Mouse (Mus musculus) heart, embryonic 15.5 days (tissue): ENCODE measurements at regions not wholly inside any gene's neighbourhood (a gene's known extent, or its start where the extent isn't known, plus 50 kb on each side); places are given as distances from the start of the nearest gene placed in this dataset.

Source experiments
- ATAC-seq: fragments of 200-750 bp; cut with Nextera tagmentation; replicated peaks from 2 replicates; pipeline ENCODE4 v1.8.0; 2017; ENCODE audit warnings: low read depth, moderate TSS enrichment; ENCODE audit not compliant: insufficient number of reproducible peaks, insufficient read depth, low FRiP score
- H3K27ac ChIP-seq: fragments of 300-500 bp; sonication (generic); 2 replicates; pipeline ENCODE4 v1.5.1; 2015; ENCODE audit warnings: mild to moderate bottlenecking, inconsistent platforms
- H3K27me3 ChIP-seq: fragments of 300-500 bp; sonication (generic); 2 replicates; pipeline ENCODE4 v1.6.1; 2015; ENCODE audit warnings: inconsistent platforms
- H3K36me3 ChIP-seq: fragments of 300-500 bp; sonication (generic); 2 replicates; pipeline ENCODE4 v1.6.1; 2015; ENCODE audit warnings: mild to moderate bottlenecking, inconsistent platforms
- H3K4me1 ChIP-seq: fragments of 300-500 bp; sonication (generic); replicated peaks from 2 replicates; pipeline ENCODE4 v1.6.1; 2015; ENCODE audit warnings: inconsistent platforms
- H3K4me2 ChIP-seq: fragments of 300-500 bp; sonication (generic); 2 replicates; pipeline ENCODE4 v1.6.1; 2015; ENCODE audit warnings: inconsistent platforms, mild to moderate bottlenecking, moderate library complexity
- H3K4me3 ChIP-seq: fragments of 300-500 bp; sonication (generic); 2 replicates; pipeline ENCODE4 v1.5.1; 2015; ENCODE audit warnings: mild to moderate bottlenecking, inconsistent platforms
- H3K9ac ChIP-seq: fragments of 300-500 bp; sonication (generic); 2 replicates; pipeline ENCODE4 v1.6.1; 2015; ENCODE audit warnings: mild to moderate bottlenecking, inconsistent platforms
- H3K9me3 ChIP-seq: fragments of 300-500 bp; sonication (generic); replicated peaks from 2 replicates; pipeline ENCODE4 v1.6.1; 2016; ENCODE audit warnings: inconsistent platforms
- WGBS: fragments of 180-500 bp; shearing (Covaris S2); methylation state at CpG from one replicate; pipeline ENCODE4 v1.1.7; 2015; ENCODE audit warnings: mixed read lengths; 5-methylcytosine and 5-hydroxymethylcytosine counted together

DNA sequence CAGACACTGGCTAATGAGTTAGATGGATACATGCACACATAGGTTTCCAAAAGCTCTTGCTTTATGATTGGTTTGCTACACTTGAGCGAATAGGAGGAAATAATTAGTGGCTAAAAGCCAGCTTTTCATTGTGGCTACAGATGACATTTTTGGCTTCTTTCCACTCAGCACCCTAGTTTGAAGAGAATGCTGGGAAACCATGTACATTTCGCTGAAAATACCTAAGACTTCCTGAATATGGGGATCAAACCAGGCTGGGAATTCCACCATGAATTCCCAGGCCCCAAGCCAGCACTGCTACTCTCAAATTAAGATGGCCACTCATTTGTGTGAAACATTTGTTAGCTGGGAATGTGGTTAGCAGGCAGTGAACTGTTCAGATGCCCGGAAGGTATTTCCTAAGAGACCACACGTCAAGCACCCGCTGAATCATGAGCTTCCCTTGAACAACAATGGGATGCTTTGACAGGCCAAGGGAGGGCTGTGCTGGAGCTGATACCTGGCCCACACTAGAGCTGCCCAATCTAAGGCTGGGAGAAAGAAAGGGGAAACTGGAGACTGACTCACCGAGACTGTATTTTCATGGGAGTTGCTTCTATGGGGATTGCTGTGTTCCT, 195.5 kb downstream of the Foxa2 start:
- H3K27me3 ChIP-seq: no peaks in the 10 kb centered on the region
- no peak overlapping the region for H3K4me3 ChIP-seq
- no peaks in the 10 kb centered on the region for H3K9me3 ChIP-seq
- no peak overlapping the region for H3K9ac ChIP-seq
- H3K4me2 ChIP-seq: no peak overlapping the region
- H3K4me1 ChIP-seq: no peaks in the 10 kb centered on the region
- no peak for ATAC-seq
- WGBS: 68% methylated on average over 6 of the region's 6 CpGs
- no peak overlapping the region for H3K27ac ChIP-seq
- H3K36me3 ChIP-seq: no peaks in the 10 kb centered on the region

DNA sequence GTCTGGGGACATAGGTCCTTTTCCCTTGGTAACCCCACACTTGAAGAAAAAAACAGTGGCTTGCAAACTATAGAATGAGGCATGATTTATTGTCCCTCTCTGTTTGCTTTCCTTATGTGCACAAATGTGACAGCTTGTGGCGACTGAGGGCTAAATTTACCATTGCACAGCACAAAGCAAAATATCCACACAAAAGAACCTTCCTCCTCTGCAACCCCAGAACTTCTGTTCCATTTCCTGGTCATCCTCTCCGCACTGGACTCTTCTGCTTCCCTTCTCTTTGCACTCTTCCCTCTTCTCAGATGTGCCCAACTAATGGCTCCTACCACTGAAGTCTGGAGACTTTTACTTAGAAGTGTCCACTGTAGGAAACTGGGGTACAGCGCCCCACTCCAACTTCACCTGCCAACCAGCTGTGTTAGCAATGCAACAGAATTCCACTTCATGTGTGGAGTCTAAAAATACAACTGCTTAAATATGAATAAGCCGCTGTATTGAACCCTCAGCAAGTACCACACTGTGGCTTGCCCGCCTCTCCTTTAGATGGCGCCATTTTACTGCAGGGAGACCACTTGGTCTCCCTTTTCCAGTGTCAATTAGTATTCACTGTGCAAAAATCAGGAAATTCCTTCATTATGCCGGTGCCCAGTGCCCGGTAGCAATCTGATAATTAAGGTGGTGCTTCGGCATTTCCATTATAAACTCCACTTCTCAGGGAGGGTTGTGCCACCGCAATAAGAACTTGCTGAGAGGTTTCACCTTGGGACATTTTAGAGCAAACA, 199.6 kb downstream of the Foxa2 start:
- no peaks in the 10 kb centered on the region for H3K9me3 ChIP-seq
- H3K4me3 ChIP-seq: no peak overlapping the region
- H3K4me2 ChIP-seq: no peak overlapping the region
- H3K4me1 ChIP-seq: no peaks in the 10 kb centered on the region
- no peaks in the 10 kb centered on the region for H3K27me3 ChIP-seq
- H3K36me3 ChIP-seq: no peaks in the 10 kb centered on the region
- ATAC-seq: no peak
- H3K27ac ChIP-seq: no peak overlapping the region
- H3K9ac ChIP-seq: no peak overlapping the region
- WGBS: 25% methylated on average over 10 of the region's 10 CpGs

- Histone ChIP-seq H3K4me2 (no peak overlapping the region), H3K9me3 (no peaks in the 10 kb centered on the region), H3K9ac (no peak overlapping the region), H3K4me3 (no peak overlapping the region), H3K36me3 (no peaks in the 10 kb centered on the region), H3K27me3 (no peaks in the 10 kb centered on the region), H3K27ac (no peak overlapping the region), H3K4me1 (no peaks in the 10 kb centered on the region)
- ATAC-seq: no peak
- 67% methylated on average over 1 of the region's 1 CpGs for WGBS
Measured at GRCm38 (mm10) chr2:147845256-147845655, 201.5 kb downstream of the Foxa2 start.

- Histone ChIP-seq H3K4me3 (no peak overlapping the region), H3K4me2 (no peak overlapping the region), H3K27me3 (no peaks in the 10 kb centered on the region), H3K27ac (no peak overlapping the region), H3K4me1 (no peaks in the 10 kb centered on the region), H3K9me3 (no peaks in the 10 kb centered on the region), H3K9ac (no peak overlapping the region), H3K36me3 (no peaks in the 10 kb centered on the region)
- ATAC-seq: no peak
- 82% methylated on average over 5 of the region's 5 CpGs for WGBS
Measured at GRCm38 (mm10) chr2:147840936-147841335, 205.8 kb downstream of the Foxa2 start.

DNA sequence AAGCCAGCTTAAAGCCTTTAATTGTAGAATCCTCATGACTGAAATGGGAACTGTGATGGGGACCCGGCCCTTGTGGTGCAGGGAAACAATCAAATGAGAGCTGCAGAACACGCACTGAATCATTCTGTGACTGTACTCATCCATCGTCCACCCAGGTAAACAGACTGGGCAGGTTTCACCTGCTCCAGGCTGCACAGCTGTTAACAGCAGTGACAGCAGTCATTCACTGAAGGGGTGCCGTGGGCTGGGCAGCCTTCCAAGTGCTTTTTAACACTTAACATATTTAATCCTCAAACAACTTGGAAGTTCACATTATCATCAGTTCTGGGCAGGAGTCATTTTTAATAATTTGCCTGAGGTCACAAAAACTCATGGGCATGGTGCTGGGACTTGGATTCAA, 208.2 kb downstream of the Foxa2 start:
- Histone ChIP-seq H3K9ac (no peak overlapping the region), H3K27ac (no peak overlapping the region), H3K9me3 (no peaks in the 10 kb centered on the region), H3K4me2 (no peak overlapping the region), H3K27me3 (no peaks in the 10 kb centered on the region), H3K4me3 (no peak overlapping the region), H3K4me1 (no peaks in the 10 kb centered on the region), H3K36me3 (no peaks in the 10 kb centered on the region)
- ATAC-seq: no peak
- 65% methylated on average over 4 of the region's 4 CpGs for WGBS

DNA sequence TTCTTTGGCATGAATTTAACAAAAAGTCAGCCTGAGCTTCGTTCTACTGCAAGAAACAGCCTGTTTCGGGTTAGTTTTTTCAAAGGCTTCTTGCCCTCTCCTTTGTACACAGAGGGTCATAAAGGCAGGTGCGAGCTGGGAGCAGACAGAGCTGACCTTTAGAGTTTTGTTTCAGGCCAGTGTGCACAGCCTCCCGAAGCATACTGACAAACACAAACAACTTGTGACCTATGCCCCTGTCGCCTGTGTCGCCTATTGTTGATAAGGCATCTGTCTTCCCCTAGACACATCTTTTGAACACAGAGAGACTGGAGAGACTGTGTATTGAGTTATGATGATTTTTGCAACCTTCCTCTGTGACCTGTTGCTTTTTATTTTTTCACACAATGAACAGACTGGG, 216.2 kb downstream of the Foxa2 start:
- no peaks in the 10 kb centered on the region for H3K9me3 ChIP-seq
- no peak overlapping the region for H3K27ac ChIP-seq
- H3K36me3 ChIP-seq: no peaks in the 10 kb centered on the region
- 51% methylated on average over 6 of the region's 6 CpGs for WGBS
- H3K9ac ChIP-seq: no peak overlapping the region
- H3K4me1 ChIP-seq: no peaks in the 10 kb centered on the region
- H3K4me2 ChIP-seq: no peak overlapping the region
- no peaks in the 10 kb centered on the region for H3K27me3 ChIP-seq
- no peak overlapping the region for H3K4me3 ChIP-seq
- no peak for ATAC-seq

- Histone ChIP-seq H3K9ac (no peak overlapping the region), H3K4me1 (no peaks in the 10 kb centered on the region), H3K4me2 (no peak overlapping the region), H3K27me3 (no peaks in the 10 kb centered on the region), H3K4me3 (no peak overlapping the region), H3K9me3 (no peaks in the 10 kb centered on the region), H3K27ac (no peak overlapping the region), H3K36me3 (no peaks in the 10 kb centered on the region)
- no peak for ATAC-seq
- 68% methylated on average over 3 of the region's 3 CpGs for WGBS
Measured at GRCm38 (mm10) chr2:147816951-147817350, 229.8 kb downstream of the Foxa2 start.

DNA sequence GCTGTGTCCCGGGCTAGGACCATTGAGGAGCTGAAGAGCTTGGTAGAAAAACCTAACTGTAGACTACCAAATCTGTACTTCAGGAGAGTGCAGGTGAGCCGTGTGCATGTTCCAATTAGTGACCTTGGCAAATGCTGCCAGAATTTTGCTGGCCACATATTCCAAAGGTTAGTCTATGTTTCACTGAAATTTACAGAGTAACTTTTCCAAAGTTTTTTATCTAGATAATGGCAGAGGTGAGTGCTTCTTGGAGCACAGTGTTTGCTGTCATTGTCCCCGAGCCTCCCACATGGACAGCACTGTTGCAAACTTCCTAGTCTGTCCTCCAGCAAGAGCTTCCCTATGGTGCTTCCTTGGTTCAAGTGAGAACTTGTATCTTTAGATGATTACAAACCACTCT, 232.5 kb downstream of the Foxa2 start:
- no peak for ATAC-seq
- no peaks in the 10 kb centered on the region for H3K9me3 ChIP-seq
- H3K27me3 ChIP-seq: 0 out of 2 replicates have a peak, but pooled peaks cover under 1% of the 10 kb centered on the region
- H3K27ac ChIP-seq: no peak overlapping the region
- H3K4me1 ChIP-seq: no peaks in the 10 kb centered on the region
- H3K36me3 ChIP-seq: no peaks in the 10 kb centered on the region
- H3K4me2 ChIP-seq: no peak overlapping the region
- H3K9ac ChIP-seq: no peak overlapping the region
- H3K4me3 ChIP-seq: no peak overlapping the region
- 69% methylated on average over 3 of the region's 3 CpGs for WGBS

DNA sequence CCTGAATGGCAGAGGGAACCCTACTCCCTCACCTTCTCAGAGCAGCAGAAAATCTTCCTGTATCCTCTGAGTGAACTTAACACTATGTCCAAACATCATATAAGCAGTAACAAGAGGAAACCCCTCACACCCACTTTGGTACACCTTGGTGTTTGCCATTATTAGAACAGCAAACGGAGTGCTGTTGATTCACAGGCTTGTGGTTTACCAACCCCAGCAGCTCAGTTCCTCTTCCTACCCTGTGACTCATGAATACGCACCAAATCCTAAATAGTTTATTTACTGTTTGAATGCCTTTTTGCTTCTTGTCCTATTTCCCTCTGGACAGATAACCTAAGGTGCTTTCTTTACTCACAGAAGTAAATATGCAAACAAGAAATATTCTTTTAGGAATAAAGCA, 233.3 kb downstream of the Foxa2 start:
- Histone ChIP-seq H3K27ac (no peak overlapping the region), H3K4me1 (no peaks in the 10 kb centered on the region), H3K27me3 (0 out of 2 replicates have a peak, but pooled peaks cover 4% of the 10 kb centered on the region), H3K36me3 (no peaks in the 10 kb centered on the region), H3K9ac (no peak overlapping the region), H3K4me3 (no peak overlapping the region), H3K9me3 (no peaks in the 10 kb centered on the region), H3K4me2 (no peak overlapping the region)
- 70% methylated on average over 2 of the region's 2 CpGs for WGBS
- no peak for ATAC-seq

- no peak overlapping the region for H3K4me2 ChIP-seq
- no peak for ATAC-seq
- H3K9me3 ChIP-seq: no peaks in the 10 kb centered on the region
- no peak overlapping the region for H3K4me3 ChIP-seq
- no peak overlapping the region for H3K27ac ChIP-seq
- no peaks in the 10 kb centered on the region for H3K4me1 ChIP-seq
- no peaks in the 10 kb centered on the region for H3K36me3 ChIP-seq
- WGBS: 38% methylated on average over 5 of the region's 5 CpGs
- H3K27me3 ChIP-seq: 0 out of 2 replicates have a peak, but pooled peaks cover 14% of the 10 kb centered on the region
- H3K9ac ChIP-seq: no peak overlapping the region
Measured at GRCm38 (mm10) chr2:147808036-147808675, 238.6 kb downstream of the Foxa2 start.

DNA sequence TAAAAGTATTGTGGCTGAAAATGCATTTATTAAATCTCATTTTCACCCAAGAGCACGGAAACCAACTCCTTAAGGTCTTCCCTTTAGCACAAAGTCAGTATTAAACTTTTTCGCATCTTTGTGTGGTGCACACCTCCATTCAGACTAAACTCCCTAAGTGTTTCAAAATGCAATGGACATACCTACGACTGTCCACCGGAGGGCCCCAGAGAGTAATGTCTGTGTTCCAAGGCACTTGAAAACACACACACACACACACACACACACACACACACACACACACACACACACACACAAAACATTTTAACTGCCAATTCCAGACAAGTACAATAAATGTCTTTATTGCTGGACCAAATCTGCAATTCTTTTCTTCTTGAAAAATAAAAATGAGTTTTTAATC, 243.7 kb downstream of the Foxa2 start:
- Histone ChIP-seq H3K9me3 (no peaks in the 10 kb centered on the region), H3K27me3 (0 out of 2 replicates have a peak, but pooled peaks cover 11% of the 10 kb centered on the region), H3K4me1 (no peaks in the 10 kb centered on the region), H3K27ac (no peak overlapping the region), H3K36me3 (no peaks in the 10 kb centered on the region), H3K4me2 (no peak overlapping the region), H3K4me3 (no peak overlapping the region), H3K9ac (no peak overlapping the region)
- 32% methylated on average over 4 of the region's 4 CpGs for WGBS
- no peak for ATAC-seq
